Mouse (Mus musculus): ENCODE results near the gene Lrrk2.

Lrrk2 gene

DNA sequence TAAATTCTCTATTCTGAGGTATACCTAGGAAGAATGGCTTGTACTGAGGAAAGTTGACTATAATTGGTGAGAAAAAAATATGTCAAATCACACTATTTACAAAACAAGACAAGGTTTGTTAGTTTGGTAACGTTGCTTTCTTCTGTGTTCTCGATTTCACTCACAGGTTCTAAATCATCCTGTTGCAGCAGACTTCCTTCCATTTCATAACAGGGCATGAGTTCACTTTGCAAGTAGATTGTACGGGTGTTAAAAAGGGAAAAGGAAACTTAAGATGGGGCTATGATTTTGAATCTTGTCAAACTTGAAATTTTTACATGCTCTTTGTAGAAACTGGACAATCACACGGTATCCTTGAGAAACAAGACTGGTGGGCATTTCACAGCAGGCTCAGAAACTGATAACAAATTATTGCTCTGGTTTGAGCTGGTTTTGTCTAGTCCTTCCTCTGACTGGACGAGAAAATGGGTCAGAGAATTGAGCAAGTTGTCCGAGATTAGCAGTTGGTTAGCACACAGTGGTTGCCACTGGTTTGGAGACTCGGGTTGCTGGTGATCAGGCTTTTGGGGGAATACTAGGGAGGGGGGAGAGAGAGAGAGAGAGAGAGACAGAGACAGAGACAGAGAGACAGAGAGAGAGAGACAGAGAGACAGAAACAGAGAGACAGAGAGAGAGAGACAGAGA, 13.0 kb downstream of the Lrrk2 start:
- no peak for DNase-seq (ENCODE audit: low spot score in 2 of 2)

DNA sequence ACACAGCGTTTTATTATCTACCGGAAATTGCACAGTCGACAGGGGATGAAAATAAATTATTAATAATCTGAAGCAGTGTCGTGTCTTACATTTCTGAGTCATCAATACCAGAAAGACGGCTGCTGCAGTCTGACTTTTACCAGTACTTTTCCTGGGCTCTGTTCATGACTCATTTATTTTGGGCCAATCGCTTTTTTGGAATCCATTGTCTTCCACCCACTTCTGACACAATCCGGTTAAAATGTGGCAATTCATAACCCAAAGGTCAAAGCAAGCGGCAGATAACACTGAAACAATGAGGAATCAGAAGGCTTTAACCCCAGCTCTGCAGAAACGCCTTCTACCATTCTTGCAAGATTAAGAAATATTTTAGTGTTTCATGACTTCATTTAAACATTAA, 17.7 kb downstream of the Lrrk2 start:
- no peak for DNase-seq (ENCODE audit: low spot score in 2 of 2)

DNA sequence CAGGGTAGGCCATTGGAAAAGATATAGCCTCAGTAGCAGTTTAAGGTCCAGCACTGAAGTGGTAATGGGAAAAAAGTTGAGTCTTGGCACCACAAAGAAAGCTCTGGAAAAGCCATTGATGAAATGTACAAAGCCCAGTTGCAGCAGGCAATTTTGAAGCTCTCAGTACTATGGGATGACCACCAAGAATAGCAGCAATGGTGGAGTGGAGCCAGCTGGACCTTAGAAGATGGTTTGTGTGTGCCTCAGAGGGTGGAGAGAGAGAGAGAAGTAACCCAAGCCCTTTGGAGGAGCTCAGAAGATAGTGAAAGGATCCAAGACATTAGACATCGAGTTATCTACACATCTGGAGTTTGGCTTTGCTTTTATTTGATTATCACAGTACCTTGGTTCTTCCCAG, 20.1 kb downstream of the Lrrk2 start:
- no peak for DNase-seq (ENCODE audit: low spot score in 2 of 2)

DNA sequence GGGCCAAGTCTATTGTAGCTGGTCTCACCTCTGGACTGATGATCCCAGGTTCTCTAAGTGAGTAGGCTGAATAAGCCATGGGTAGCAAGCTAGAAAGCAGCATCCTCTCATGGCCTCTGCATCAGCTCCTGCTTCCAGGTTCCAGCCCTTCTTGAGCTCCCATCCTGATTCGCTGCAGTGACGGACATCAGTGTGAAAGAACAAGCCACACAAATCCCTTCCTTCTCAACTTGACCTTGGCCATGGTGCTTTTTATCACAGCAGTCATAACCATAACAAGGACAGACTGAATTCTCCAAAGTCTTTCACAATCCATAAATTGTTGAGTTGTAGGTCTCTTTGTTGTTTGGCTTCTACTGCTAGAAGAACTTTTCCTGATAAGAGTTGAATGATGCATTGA, 20.9 kb downstream of the Lrrk2 start:
- no peak for DNase-seq (ENCODE audit: low spot score in 2 of 2)

DNA sequence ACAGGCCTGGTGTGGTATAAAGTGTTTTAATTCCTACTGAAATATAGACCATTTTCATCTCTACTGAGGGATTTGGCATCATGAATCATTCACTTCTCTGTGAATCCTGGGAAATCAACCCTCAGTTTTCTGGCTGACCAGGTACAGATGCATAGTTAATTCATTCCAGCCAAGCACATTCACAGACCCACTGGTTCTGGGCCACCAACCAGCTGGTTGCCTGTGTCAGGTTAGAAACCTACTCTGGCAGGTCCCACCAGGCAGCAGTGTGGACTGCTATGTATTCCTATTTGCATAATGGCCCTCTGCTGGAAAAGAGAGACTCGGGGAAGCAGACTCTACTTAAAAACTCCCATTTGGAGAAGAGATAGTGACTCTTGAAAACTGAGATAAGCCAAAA, 27.9 kb downstream of the Lrrk2 start:
- DNase-seq (ENCODE audit: low spot score in 2 of 2), result no peak

DNA sequence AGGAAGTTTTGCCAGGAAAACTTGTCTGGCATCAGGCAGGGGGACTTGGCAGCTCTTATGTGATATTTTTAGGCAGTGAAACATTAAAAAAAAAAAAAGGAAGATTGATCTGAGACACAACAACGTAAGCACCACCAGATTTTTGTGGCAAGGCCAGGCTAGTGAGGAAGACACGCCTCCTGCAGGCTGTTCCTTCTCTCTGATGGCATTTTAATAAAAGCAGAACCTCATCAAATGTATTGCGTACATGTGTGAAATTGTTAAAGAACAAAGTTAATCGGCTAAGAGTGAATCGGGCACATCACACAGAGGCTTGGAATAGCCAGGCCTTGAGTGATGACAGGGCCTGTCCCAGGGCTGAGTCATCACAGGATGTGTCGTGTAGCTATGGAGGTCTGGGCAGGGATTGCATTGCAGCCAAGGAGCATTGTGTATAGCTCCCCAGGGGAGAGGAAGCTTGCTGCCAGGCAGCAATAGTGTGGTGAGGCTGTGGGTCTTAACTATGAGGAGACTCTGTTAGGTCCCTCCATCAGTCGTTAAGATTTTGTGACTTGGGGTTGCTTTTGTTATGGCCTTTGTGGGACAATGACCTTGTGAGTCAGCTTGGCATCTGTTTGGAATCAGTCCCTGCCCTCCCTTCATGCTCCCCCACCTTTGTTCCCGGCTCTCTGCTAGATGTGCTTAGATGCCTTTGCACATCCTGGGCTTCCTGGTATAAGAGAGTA, 30.2 kb downstream of the Lrrk2 start:
- DNase-seq (ENCODE audit: low spot score in 2 of 2), result peak in 1 of 2 experiments; percentile 12

DNA sequence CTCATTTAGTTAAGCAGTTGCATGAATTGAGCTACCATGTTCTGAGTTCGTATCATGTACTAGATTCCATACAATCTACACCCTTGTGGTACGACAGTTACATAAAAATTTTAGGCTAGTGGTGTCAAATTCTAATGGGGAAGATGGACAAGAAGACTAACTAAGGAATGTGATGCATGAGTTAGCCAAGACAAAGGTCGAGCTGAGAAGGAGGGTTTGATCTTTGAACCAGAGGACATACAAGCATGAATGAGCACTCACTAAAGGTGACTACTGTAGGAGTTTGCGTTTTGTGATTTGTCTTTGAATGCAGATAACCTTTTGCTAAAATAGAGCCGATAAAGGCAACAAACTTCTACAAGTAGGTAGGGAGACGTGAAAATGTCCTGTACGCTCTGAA, 31.1 kb downstream of the Lrrk2 start:
- DNase-seq (ENCODE audit: low spot score in 2 of 2), result no peak

DNA sequence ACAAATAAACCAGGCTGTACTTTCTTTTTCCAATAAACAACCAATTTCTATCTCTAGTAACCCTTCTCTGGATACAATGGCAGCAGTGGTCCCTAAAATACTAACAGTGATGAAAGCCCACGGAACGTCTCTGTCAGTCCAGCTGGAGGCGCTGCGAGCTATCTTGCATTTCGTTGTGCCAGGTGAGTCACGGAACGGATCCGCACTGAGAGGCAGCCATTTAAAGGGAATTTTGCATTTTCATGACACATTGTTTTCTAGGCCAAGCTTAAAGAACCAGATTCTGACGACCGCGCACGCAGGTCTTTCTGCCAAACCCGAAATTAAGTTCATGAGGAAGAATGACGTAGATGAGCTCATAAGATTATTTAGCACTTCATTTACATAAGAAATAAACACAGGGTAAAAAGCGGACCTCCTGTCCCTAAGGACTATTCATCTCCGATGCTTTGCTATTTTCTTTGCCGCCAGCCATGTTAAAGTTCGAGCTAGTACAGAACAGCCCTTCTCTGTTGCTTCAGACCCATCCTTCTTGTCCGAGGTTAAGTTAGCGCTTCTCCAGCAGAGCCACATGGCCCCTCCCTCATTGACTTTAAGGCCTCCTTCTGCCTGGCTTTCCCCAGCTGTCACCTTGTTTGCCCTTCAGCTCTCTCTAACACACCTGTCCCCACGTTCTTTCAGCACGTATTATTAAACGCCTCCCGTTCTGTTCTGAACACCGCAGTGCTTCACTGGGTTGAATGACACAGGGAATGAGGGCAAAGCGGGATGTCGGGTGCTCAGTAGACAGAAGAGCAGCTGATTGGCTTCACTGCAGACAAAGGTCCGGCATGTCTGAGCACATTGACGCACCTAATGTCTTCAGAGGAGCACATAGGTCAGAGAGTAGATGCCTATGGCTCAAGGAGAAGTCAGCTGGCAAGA, 36.5 kb downstream of the Lrrk2 start:
- DNase-seq (ENCODE audit: low spot score in 2 of 2), result no peak

DNA sequence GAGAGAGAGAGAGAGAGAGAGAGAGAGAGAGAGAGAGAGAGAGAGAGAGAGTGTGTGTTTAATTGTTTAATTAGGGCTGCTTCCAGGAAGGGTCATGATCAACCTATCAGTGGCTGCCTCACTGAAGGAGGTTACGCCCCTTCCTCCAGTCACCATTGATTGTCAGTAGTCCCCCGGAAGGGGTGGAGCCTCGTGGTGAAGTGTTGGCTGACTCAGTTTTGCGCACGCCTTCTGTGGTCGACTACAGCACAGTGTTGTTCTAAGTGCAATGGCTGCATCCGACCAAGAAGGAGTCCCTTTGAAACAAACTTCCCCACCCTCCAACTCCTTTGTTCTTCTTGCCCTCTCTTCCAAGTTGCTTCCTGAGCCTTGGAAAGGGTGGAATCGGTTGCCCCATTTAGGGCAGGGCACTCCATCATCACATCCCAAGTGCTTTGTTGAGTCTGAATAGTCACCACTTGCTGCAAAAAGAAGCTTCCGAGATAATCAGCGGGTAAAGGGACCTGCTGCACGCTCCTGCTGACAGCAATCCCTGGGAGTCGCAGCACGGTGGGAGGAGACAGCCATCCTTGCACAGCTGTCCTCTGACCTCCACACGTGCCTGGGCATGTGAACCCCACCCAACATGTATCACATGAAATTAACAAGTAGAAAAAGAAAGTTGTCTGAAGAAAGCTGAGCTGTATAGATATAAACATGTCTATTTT, 62.4 kb downstream of the Lrrk2 start:
- DNase-seq (ENCODE audit: low spot score in 2 of 2), result no peak

DNA sequence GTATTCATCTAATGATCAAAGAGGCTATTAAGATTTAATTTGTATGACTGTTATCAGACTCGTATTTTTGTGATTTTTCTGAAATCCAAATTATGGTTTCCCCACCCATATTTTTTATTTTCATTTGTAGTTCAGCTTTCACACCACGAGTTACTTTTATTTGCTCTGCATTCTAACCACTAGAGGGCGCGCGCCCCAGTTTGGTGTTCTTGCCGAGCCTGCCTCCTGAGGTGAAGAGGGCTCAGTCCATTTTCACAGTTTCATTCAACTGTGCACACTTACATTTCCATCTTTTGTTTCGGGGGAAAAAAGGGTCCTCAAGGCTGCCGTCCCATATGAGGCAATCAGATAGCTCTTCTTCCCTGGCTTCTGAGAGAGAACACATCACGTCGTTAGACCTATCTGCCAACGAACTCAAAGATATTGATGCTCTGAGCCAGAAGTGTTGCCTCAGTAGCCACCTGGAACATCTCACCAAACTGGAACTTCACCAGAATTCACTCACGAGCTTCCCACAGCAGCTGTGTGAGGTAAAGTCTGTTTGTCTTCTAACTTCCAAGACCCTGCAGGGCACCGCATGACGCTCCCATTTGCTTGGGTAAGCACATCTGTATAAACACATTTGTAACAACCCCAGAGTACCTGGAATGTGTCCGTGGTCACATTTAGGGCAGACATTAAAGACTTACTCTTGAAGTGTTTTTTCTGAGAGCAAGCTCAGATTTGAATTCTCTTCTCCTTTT, 64.0 kb downstream of the Lrrk2 start:
- DNase-seq (ENCODE audit: low spot score in 2 of 2), result peak in 1 of 2 experiments; percentile 36

DNA sequence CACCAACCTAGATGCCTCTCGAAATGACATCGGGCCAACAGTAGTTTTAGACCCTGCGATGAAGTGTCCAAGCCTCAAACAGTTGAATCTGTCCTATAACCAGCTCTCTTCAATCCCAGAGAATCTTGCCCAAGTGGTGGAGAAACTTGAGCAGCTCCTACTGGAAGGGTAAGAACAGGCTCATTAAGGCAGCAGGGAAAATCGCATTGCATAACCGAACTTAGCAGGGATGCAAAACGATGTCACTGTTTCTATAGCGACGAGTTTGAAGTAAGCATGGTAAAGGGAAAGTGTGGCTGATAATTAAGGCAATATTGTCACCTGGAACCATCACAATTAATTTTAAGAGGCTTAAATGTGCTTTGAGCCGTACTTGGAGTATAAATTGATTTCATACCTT, 65.8 kb downstream of the Lrrk2 start:
- no peak for DNase-seq (ENCODE audit: low spot score in 2 of 2)

DNA sequence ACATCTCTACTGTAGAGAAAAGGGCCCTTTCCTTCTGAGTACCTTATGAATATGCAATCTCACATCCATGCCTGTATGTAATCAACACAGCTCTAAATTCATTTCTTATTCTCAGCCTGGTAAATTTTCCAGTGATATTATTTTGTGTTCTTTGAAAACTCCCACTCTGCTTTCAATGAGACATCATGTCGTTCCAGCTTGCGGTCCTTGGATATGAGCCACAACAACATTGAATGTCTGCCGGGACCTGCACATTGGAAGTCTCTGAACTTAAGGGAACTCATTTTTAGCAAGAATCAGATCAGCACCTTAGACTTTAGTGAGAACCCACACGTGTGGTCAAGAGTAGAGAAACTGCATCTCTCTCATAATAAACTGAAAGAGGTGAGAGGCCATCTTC, 72.5 kb downstream of the Lrrk2 start:
- no peak for DNase-seq (ENCODE audit: low spot score in 2 of 2)

DNA sequence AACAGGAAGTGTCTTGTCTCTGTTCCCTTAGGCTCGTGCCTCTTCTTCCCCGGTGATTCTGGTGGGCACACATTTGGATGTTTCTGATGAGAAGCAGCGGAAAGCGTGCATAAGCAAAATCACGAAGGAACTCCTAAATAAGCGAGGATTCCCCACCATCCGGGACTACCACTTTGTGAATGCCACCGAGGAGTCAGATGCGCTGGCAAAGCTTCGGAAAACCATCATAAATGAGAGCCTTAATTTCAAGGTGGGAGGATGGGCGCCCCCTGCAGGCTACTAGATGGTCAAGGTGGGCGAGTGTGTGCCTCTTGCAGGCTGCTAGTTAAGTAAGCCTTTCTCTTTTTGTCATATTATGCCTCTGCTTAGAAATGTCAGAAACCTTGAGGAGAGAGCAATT, 79.1 kb downstream of the Lrrk2 start:
- no peak for DNase-seq (ENCODE audit: low spot score in 2 of 2)

DNA sequence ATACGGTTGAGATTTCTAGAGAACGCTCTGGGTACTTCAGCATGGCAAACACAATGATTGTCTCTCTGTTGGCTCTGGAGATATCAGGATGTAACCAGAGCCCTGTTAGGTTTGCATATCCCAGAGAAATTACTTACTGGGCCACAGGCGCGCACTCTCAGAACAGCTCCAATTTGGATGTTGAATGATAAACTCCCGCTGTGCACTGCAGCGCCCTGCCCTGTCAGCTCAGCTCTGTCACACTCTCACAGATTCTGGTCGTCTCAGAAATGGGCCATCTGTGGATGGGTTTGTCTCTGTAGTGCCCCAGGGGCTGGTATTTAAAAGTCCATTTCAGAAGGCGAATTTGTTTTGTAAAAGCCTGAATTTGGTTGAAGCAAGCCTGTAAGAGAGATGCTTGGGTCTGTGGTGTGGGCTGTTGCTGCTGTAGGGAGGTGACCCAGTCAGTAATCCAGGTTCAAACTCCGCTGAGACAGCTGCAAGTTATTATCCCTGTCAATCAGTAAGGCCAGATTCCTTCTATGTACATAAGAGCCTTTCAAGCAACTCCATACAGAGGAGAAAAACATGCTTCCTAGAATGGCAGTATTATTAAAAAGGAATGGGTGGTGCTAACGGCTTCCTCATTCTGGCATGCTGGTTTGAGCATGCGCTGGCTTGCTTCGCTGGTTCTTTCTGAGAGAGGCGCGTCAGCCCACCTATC, 80.6 kb downstream of the Lrrk2 start:
- no peak for DNase-seq (ENCODE audit: low spot score in 2 of 2)

DNA sequence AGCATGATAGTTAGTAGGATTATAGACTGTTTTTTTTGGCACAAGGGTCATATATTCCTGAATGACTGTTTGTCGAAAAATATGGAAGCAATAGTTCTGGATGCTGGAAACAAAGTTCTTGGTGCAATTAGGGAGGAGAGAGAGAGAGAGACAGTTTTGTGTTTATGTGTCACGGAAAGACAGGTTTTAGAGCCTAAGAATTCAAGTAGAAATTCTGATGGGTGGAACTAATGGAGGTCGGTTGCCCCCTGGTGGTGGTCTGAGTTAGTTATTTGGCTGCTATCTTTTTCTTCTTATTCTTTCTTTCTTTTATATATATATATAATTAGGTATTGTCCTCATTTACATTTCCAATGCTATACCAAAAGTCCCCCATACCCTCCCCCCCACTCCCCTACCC, 81.6 kb downstream of the Lrrk2 start:
- peak in 1 of 2 experiments; percentile 22 for DNase-seq (ENCODE audit: low spot score in 2 of 2)

DNA sequence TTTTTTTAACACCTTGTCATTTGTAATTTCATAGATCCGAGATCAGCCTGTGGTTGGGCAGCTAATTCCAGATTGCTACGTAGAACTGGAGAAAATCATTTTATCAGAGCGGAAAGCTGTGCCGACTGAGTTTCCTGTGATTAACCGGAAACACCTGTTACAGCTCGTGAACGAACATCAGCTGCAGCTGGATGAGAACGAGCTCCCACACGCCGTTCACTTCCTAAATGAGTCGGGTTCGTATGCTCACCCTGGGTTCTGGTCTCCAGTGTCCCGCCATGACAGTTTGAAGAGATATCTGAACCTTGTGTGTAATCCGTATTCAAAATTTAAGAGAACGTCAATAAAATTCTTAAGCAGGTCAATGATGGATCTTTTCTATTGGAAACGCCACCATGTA, 82.8 kb downstream of the Lrrk2 start:
- DNase-seq (ENCODE audit: low spot score in 2 of 2), result no peak

DNA sequence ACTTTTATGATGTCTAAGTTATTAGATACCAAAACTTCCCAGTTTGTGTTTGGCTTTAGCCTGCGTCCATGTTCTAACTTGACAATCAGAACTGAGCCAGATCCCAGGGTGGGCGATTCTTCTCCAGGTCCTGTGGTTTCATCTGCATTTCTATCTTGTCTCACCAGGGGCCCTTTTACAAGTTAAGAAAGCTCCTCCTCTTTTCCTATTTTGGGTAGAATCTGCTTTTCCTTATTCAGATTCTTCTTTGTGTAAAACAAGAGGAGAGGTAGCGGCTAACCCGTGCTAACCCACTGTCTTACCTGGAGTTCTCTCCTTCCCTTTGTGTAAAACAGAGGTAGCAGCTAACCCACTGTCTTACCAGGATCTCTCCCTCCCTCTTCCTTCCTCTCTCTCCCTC, 99.1 kb downstream of the Lrrk2 start:
- DNase-seq (ENCODE audit: low spot score in 2 of 2), result no peak

DNA sequence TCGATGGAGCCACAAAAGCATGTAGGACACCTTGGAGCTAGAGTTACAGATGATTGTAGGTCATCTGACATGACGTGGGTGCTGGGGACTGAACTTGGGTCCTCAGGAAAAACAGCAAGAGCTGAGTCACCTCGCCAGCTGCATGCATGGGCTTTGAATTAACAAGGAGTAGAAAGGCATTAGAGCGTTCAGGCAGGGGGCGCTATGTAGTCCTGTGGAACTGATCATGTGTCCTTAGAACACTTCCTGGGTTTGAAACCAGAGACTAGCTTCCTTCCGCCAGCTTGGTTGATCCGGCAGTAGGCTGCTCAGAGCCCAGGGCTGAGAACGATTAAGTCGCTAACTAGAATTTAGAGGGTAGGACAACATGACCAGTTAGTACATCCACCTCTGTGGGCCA, 106.2 kb downstream of the Lrrk2 start:
- DNase-seq (ENCODE audit: low spot score in 2 of 2), result no peak

DNA sequence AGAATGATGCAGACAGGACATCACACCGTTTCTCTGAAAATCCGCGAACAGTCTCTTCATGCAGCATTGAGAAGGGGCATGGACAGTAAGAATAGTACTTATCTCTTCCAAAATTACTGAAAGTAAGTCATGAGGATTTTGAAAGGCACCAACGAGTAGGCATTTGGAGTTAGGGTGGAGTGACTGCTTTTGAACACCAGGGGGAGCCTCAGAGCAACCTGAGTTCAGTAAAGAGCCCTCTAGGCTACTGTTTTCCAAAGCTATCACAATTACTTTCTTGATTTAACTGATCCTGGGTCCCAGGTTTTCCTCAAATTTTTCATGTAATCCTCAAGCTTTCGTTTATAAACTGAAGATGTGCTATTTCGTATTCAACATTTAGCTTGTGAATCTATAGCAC, 108.2 kb downstream of the Lrrk2 start:
- DNase-seq (ENCODE audit: low spot score in 2 of 2), result peak in 1 of 2 experiments; percentile 21

DNA sequence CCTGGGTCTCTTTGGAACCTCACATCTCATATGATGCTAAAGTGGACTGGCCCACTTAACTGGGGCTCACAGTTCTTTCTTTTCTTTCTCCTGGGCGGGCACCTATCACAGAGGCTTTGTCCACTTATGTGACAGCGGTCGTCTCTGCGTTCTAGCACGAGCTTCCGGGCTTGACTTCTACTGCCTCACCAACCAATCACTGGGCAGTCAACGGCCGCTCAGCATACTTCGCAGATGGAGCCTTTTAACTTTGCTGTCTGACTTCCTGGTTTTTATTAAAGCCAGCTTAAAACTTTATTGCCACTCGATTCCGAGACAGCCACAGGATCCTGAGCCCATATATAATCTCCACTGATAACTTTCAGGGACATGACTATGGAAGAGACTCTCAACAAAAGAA, 115.4 kb downstream of the Lrrk2 start:
- DNase-seq (ENCODE audit: low spot score in 2 of 2), result no peak

DNA sequence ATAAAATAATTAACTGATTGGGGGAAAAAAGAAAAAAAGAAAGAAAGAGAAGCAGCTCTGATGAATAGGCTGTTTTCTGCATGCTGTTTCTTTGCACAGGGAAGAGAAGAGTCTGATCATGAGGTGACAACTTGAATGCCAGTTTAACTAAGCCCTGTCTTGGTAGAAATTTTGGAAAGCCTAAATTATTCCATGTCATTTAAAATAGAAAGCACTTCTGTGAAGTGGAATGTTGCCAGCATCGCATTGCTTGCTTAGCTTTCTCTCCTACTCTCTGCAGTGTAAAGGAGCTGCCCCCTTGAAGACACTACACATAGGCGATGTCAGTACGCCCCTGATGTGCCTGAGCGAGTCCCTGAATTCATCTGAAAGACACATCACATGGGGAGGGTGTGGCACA, 133.5 kb downstream of the Lrrk2 start:
- DNase-seq (ENCODE audit: low spot score in 2 of 2), result no peak
